Mouse (Mus musculus) forebrain, embryonic 13.5 days (tissue): ENCODE data around the gene Cyp2u1. TPM values are rescaled to one million over a fixed set of nuclear protein-coding genes. Genes with fewer than 3 reads are reported as not detected.

Experiments used
- ATAC-seq: fragments of 200-750 bp; cut with Nextera tagmentation; 2 replicates; pipeline ENCODE4 v1.8.0; 2017
- H3K27ac ChIP-seq: fragments of 300-500 bp; sonication (generic); 2 replicates; pipeline ENCODE4 v1.5.1; 2015; ENCODE audit warnings: inconsistent platforms, mild to moderate bottlenecking, moderate library complexity
- H3K27me3 ChIP-seq: fragments of 300-500 bp; sonication (generic); 2 replicates; pipeline ENCODE4 v1.6.1; 2015; ENCODE audit warnings: mild to moderate bottlenecking, inconsistent platforms
- H3K36me3 ChIP-seq: fragments of 300-500 bp; sonication (generic); 2 replicates; pipeline ENCODE4 v1.6.1; 2015; ENCODE audit warnings: mild to moderate bottlenecking, inconsistent platforms; ENCODE audit not compliant: poor library complexity, severe bottlenecking
- H3K4me1 ChIP-seq: fragments of 300-500 bp; sonication (generic); 2 replicates; pipeline ENCODE4 v1.6.1; 2015; ENCODE audit warnings: inconsistent platforms
- H3K4me2 ChIP-seq: fragments of 300-500 bp; sonication (generic); 2 replicates; pipeline ENCODE4 v1.6.1; 2015; ENCODE audit warnings: inconsistent platforms, mild to moderate bottlenecking, moderate library complexity
- H3K4me3 ChIP-seq: fragments of 300-500 bp; sonication (generic); 2 replicates; pipeline ENCODE4 v1.5.1; 2015; ENCODE audit warnings: mild to moderate bottlenecking, inconsistent platforms
- H3K9ac ChIP-seq: fragments of 300-500 bp; sonication (generic); 2 replicates; pipeline ENCODE4 v1.6.1; 2015; ENCODE audit warnings: mild to moderate bottlenecking, inconsistent platforms
- H3K9me3 ChIP-seq: fragments of 300-500 bp; sonication (generic); replicated peaks from 2 replicates; pipeline ENCODE4 v1.6.1; 2016; ENCODE audit warnings: inconsistent platforms
- WGBS: fragments of 180-500 bp; shearing (Covaris S2); methylation state at CpG from one replicate; pipeline ENCODE4 v1.1.7; 2015; 5-methylcytosine and 5-hydroxymethylcytosine counted together
- polyA plus RNA-seq: library from polyadenylated mRNA; unstranded; fragments of >200 nt; fragmentation: Nextera tagmentation; extraction: Ambion mirVana; gene quantifications from 2 replicates; pipeline ENCODE4 v1.2.1, GENCODE M21; 2015

The Cyp2u1 gene
- polyA plus RNA-seq, 1 experiment from 2014 or later = 3.4 TPM

GRCm38 (mm10) chr3:131299908-131300307, 3.1 kb downstream of the Cyp2u1 start:
- H3K4me3 ChIP-seq = no peak overlapping the region
- no peak for ATAC-seq
- 8% methylated on average over 6 of the region's 6 CpGs for WGBS
- H3K27ac ChIP-seq = no peak overlapping the region
- H3K9me3 ChIP-seq = no peaks in the 10 kb centered on the region
- H3K4me1 ChIP-seq = peaks cover 12% of the 10 kb centered on the region; the same call in 1 of the 2 replicates
- H3K36me3 ChIP-seq = no peaks in the 10 kb centered on the region
- peaks cover 4% of the 10 kb centered on the region; the same call in 1 of the 2 replicates for H3K27me3 ChIP-seq
- no peak overlapping the region for H3K4me2 ChIP-seq
- no peak overlapping the region for H3K9ac ChIP-seq

DNA sequence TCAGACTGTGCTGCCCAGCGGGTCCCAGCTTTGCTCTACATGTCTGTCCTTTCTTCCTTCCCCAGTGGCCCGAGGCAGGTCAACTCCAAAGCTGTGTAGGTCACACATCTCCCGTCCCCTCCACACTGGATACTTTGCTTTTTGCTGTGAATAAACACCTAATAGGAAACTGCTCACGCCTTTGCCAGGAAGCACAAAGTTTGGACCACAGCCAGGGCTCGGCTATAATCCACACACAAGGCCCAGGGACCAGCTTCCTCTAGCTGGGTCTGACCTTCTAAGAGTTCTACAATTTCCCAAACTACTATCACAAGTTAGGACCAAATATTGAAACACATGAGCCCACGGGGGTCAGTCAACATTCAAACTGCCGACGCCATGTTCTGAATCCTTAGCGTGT, 3.9 kb downstream of the Cyp2u1 start:
- H3K9me3 ChIP-seq = no peaks in the 10 kb centered on the region
- H3K27ac ChIP-seq = no peak overlapping the region
- ATAC-seq = no peak
- no peak overlapping the region for H3K9ac ChIP-seq
- H3K4me3 ChIP-seq = no peak overlapping the region
- no peak overlapping the region for H3K4me2 ChIP-seq
- peaks cover 12% of the 10 kb centered on the region; the same call in 1 of the 2 replicates for H3K4me1 ChIP-seq
- peaks cover under 1% of the 10 kb centered on the region; the same call in 1 of the 2 replicates for H3K27me3 ChIP-seq
- WGBS = 85% methylated on average over 9 of the region's 9 CpGs
- no peaks in the 10 kb centered on the region for H3K36me3 ChIP-seq

DNA sequence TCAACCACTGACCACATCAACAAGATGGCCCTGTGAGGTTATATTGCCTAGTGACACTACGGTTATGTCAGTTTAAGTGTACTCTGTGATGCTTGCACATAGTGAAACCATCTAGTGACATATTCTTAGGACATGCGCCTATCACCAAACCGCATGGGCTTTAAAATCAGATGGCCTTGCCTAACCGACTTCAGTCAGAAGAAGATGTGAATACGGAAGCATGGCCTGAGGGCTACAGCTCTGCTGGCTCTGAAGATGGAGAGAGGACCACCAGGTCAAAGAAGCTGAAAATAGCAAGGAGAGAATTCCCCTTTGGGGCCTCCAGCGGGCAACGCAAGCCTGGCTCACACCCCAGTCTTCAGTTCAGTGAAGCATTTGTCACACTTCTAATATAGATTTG, 6.1 kb downstream of the Cyp2u1 start:
- H3K27me3 ChIP-seq = no peaks in the 10 kb centered on the region

GRCm38 (mm10) chr3:131295513-131296200, 7.4 kb downstream of the Cyp2u1 start:
- H3K36me3 ChIP-seq = no peaks in the 10 kb centered on the region
- no peaks in the 10 kb centered on the region for H3K4me1 ChIP-seq
- H3K4me3 ChIP-seq = no peak overlapping the region
- H3K9ac ChIP-seq = no peak overlapping the region
- no peaks in the 10 kb centered on the region for H3K27me3 ChIP-seq
- no peak overlapping the region for H3K4me2 ChIP-seq
- H3K27ac ChIP-seq = no peak overlapping the region
- no peak for ATAC-seq
- 92% methylated on average over 12 of the region's 12 CpGs for WGBS
- H3K9me3 ChIP-seq = no peaks in the 10 kb centered on the region

More for the DNA sequence above, 6.1 kb downstream of the Cyp2u1 start:
- Histone ChIP-seq H3K9me3 (no peaks in the 10 kb centered on the region), H3K9ac (no peak overlapping the region), H3K27ac (no peak overlapping the region), H3K4me3 (no peak overlapping the region), H3K36me3 (no peaks in the 10 kb centered on the region), H3K4me2 (no peak overlapping the region), H3K4me1 (peaks cover 6% of the 10 kb centered on the region; the same call in 1 of the 2 replicates)
- ATAC-seq = no peak
- WGBS = 91% methylated on average over 7 of the region's 7 CpGs

DNA sequence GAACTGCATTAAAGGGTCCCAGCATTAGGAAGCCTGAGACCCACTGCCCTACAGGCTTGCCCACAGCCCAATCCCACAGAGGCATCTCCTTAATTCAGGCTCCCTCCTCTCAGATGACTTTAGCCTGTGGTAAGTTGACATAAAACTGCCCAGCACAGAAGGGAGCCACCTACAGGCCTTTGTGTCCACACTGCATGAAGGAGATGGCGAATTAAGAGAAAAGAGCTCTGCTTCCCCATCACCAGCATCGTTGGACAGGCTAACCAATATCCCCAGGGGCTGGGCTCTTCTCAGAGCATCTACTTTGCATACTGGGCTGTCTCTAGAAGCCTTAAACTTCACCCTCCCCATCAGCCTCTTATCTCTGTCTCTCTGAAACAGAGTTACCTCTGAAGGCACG, 8.5 kb downstream of the Cyp2u1 start:
- Histone ChIP-seq H3K27ac (no peak overlapping the region), H3K27me3 (no peaks in the 10 kb centered on the region), H3K4me1 (no peaks in the 10 kb centered on the region), H3K36me3 (no peaks in the 10 kb centered on the region), H3K4me2 (no peak overlapping the region), H3K9me3 (no peaks in the 10 kb centered on the region), H3K9ac (no peak overlapping the region), H3K4me3 (no peak overlapping the region)
- ATAC-seq = no peak
- WGBS = 58% methylated on average over 3 of the region's 3 CpGs

DNA sequence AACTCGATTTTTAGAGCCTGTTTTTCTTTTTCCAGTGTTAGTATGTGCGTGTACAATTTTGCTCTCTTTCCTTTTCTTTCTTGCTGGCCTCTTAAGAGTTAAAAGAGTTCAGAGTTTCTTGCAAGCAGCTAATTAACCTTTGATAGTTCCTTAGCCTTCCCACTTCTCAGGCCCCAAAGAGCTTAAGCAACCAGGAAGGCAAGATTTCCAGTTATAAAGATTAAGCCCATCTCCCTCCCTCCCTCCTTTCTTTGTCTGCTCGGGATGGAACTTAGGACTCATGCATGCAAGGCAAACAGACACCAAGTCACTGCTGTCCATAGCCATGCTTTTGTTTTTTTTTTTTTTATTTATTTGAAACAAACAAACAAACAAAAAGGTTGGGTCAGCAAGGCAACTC, 10.1 kb downstream of the Cyp2u1 start:
- no peaks in the 10 kb centered on the region for H3K27me3 ChIP-seq
- no peak for ATAC-seq
- H3K36me3 ChIP-seq = no peaks in the 10 kb centered on the region
- no peak overlapping the region for H3K4me2 ChIP-seq
- 69% methylated on average over 3 of the region's 3 CpGs for WGBS
- H3K4me3 ChIP-seq = no peak overlapping the region
- no peaks in the 10 kb centered on the region for H3K4me1 ChIP-seq
- no peak overlapping the region for H3K9ac ChIP-seq
- no peaks in the 10 kb centered on the region for H3K9me3 ChIP-seq
- H3K27ac ChIP-seq = no peak overlapping the region

DNA sequence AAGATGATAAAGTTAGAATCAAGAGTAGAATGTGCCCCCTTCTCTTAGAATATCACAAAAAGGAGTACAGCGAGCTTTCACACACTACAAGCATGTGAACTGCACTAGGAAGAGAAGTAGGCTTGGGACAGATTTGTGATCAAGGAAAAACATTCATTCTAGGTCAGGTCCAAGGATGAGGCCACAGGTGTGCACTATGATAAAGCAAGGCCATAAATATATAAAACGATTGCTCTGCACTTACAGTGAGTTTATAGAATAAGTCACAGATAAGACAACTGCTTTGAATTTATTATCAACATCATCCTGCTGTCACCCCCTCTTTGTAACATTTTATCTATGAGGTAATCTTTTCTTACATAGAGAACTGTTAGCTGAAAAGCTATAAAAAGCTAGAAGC, 10.7 kb downstream of the Cyp2u1 start:
- Histone ChIP-seq H3K27ac (no peak overlapping the region), H3K4me3 (no peak overlapping the region), H3K4me1 (no peaks in the 10 kb centered on the region), H3K4me2 (no peak overlapping the region), H3K27me3 (no peaks in the 10 kb centered on the region), H3K9ac (no peak overlapping the region), H3K9me3 (no peaks in the 10 kb centered on the region), H3K36me3 (no peaks in the 10 kb centered on the region)
- WGBS = 92% methylated on average over 2 of the region's 2 CpGs
- no peak for ATAC-seq

DNA sequence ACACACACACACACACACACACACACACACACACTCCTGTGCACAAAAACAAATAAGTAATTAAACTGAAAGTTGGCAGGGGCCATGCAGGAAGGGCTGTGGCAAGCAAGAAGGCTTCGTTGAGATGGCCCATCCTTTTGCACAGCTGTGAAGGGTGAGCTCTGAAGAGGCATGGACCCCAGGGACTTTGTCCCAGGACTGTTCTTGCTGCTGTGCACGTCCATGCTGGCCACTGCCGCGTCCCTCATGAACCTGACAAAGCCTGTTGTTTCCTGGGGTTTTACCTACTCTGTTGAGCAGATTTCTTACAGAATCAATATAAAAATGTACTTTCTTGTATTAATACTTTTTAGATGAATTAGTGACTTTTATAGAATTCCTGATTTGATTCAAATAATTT, 11.1 kb downstream of the Cyp2u1 start:
- Histone ChIP-seq H3K4me3 (no peak overlapping the region), H3K9me3 (no peaks in the 10 kb centered on the region), H3K9ac (no peak overlapping the region), H3K4me2 (no peak overlapping the region), H3K4me1 (no peaks in the 10 kb centered on the region), H3K36me3 (no peaks in the 10 kb centered on the region), H3K27ac (no peak overlapping the region), H3K27me3 (no peaks in the 10 kb centered on the region)
- ATAC-seq = no peak
- WGBS = 88% methylated on average over 4 of the region's 4 CpGs

DNA sequence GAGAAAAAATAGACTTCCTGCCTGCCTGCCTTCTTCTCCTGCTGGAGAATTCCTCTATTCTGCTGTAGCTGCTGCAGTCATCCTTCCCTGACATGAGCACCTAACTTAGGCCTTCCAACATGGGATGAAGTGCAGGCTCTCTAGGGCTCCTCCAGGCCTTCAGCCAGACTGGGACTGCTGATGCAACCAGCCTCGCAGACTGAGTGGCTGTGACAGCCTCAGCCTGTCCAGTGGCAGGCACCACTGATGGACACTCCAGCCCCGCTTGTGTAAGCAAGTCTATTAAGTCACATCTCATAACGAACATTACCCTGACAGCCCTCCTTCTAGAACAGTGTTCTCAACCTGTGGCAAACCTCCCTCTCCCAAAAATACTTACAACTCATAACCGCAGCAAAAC, 28.9 kb downstream of the Cyp2u1 start:
- H3K27me3 ChIP-seq = no peaks in the 10 kb centered on the region
- no peak for ATAC-seq
- WGBS = 89% methylated on average over 4 of the region's 4 CpGs

DNA sequence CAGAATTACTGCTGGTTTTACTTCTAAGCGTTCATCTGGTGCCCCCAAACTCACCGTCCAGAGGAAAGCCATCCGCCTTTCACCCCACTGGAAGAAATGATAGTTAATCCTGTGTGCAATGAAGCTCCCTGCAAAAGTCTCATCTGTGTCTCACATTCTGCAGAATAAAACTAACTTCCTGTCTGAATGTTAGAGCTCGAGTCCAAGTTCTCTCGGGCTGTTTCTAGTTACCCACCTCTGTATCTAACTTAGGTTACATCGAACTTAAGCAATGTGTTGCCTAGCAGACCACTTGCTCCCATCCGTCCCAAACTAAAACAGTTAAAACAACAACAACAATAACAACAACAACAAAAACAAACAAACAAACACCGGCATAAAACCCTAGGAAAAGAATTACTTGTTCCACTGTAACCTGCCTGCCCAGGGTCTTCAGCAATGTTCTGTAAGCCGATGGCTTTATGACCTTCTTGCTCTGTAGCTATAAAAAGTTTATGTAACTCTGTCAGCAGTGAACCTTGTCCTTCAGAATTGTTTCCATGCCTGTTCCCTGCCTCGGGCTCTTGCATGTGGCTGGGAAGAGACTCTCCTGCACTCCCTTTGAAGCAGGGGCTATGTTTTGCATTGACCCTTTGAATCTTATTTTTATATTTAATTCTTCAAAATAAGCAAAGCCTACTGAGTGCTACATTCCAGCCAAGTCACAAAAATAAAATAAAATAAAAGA, 30.5 kb downstream of the Cyp2u1 start:
- peak overlapping the region; percentile 53 for H3K4me3 ChIP-seq
- H3K27me3 ChIP-seq = no peaks in the 10 kb centered on the region
- no peaks in the 10 kb centered on the region for H3K36me3 ChIP-seq
- no peaks in the 10 kb centered on the region for H3K9me3 ChIP-seq
- peak overlapping the region; percentile 63; the same call in 1 of the 2 replicates for H3K9ac ChIP-seq
- H3K27ac ChIP-seq = no peak overlapping the region
- H3K4me2 ChIP-seq = peak overlapping the region; percentile 83
- WGBS = 65% methylated on average over 10 of the region's 10 CpGs
- H3K4me1 ChIP-seq = peaks cover 19% of the 10 kb centered on the region
- no peak for ATAC-seq

More for the DNA sequence above, 28.9 kb downstream of the Cyp2u1 start:
- H3K9me3 ChIP-seq = peaks cover 7% of the 10 kb centered on the region
- H3K4me2 ChIP-seq = no peak overlapping the region
- H3K27ac ChIP-seq = no peak overlapping the region
- H3K4me1 ChIP-seq = peaks cover 19% of the 10 kb centered on the region
- no peak overlapping the region for H3K4me3 ChIP-seq
- no peaks in the 10 kb centered on the region for H3K36me3 ChIP-seq
- no peak overlapping the region for H3K9ac ChIP-seq

DNA sequence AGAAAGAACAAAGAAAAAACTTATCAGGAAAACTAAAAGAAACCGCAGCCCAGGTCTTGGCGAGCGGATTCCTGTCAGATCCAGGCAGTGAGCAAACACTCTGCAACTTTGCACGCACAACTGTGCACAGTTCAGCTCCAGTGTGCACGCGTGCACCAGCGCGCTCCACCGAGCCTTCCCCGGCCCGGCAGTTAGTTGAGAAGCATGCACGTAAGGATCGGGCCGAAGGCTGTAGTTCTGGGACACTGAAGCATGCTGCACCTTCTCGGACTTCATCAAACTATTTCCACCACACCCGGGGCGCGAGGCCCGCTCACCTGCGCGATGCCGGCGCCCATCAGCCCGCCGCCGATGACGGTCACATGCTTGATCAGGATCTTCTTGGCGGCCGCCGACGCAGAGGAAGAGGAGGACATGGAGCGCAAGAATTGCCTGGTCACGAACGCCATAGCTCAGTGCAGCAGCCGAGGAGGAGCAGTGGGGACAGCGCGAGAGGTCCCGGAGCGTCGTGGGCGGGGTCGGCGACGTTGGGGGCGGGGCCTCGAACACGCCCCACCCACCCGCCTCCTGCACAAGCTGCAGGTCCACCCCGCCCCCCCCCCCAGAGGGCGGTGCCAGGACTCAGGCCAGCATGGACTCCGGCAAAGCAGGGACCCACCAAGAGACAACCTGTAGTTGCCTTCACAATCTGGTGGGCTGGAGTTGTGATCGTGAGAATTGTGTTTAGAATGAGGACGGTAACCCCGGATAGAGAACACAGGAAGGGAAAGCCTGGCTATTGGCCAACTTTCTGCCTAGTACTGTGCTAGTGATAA, 31.3 kb downstream of the Cyp2u1 start, which contains the start of gene Hadh:
Hadh (minus strand) TSS at position 543 of the 815 bp plus-strand sequence.
- under 1% methylated on average over 54 of the region's 54 CpGs for WGBS
- Histone ChIP-seq H3K4me1 (peaks cover 19% of the 10 kb centered on the region), H3K4me2 (peak within 1 kb of the TSS; percentile 83), H3K4me3 (peak within 1 kb of the TSS; percentile 53), H3K36me3 (no peaks in the 10 kb centered on the region), H3K9me3 (no peaks in the 10 kb centered on the region), H3K9ac (peak within 1 kb of the TSS; percentile 63), H3K27me3 (no peaks in the 10 kb centered on the region), H3K27ac (no peak within 1 kb of the TSS)
- peak; percentile 96 for ATAC-seq

- peak overlapping the region; percentile 63 for H3K9ac ChIP-seq
- H3K4me2 ChIP-seq = peak overlapping the region; percentile 83
- no peaks in the 10 kb centered on the region for H3K27me3 ChIP-seq
- peaks cover 19% of the 10 kb centered on the region for H3K4me1 ChIP-seq
- peak overlapping the region; percentile 53 for H3K4me3 ChIP-seq
- no peak overlapping the region for H3K27ac ChIP-seq
- no peak; the same call in 1 of the 2 replicates for ATAC-seq
- H3K36me3 ChIP-seq = no peaks in the 10 kb centered on the region
- no peaks in the 10 kb centered on the region for H3K9me3 ChIP-seq
- WGBS = 6% methylated on average over 8 of the region's 8 CpGs
Measured at GRCm38 (mm10) chr3:131271157-131271556, 31.9 kb downstream of the Cyp2u1 start.
